Mouse (Mus musculus): ENCODE measurements at regions not wholly inside any gene's neighbourhood (a gene's known extent, or its start where the extent isn't known, plus 50 kb on each side); places are given as distances from the start of the nearest gene placed in this dataset.

- ATAC-seq = no peak
- H3K4me3 ChIP-seq = no peak overlapping the region
- no peaks in the 10 kb centered on the region for H3K36me3 ChIP-seq
- H3K9ac ChIP-seq = no peak overlapping the region
- no peak overlapping the region for H3K27ac ChIP-seq
- 74% methylated on average over 3 of the region's 3 CpGs for WGBS (ENCODE audit: insufficient replicate concordance)
- H3K27me3 ChIP-seq (replicated peaks) = no peaks in the 10 kb centered on the region
- no peaks in the 10 kb centered on the region for H3K9me3 ChIP-seq (replicated peaks)
- no peak overlapping the region for H3K4me2 ChIP-seq
- H3K4me1 ChIP-seq = no peaks in the 10 kb centered on the region
Measured at GRCm38 (mm10) chr3:147919701-147920100, 1067.5 kb downstream of the Ttll7 start.

GRCm38 (mm10) chr3:147919146-147919545, 1067.0 kb downstream of the Ttll7 start:
- Histone ChIP-seq H3K9ac (no peak overlapping the region), H3K4me3 (no peak overlapping the region), H3K27me3 (replicated peaks) (no peaks in the 10 kb centered on the region), H3K9me3 (replicated peaks) (no peaks in the 10 kb centered on the region), H3K4me2 (no peak overlapping the region), H3K27ac (no peak overlapping the region), H3K4me1 (no peaks in the 10 kb centered on the region), H3K36me3 (no peaks in the 10 kb centered on the region)
- 70% methylated on average over 4 of the region's 4 CpGs for WGBS (ENCODE audit: insufficient replicate concordance)
- no peak for ATAC-seq

DNA sequence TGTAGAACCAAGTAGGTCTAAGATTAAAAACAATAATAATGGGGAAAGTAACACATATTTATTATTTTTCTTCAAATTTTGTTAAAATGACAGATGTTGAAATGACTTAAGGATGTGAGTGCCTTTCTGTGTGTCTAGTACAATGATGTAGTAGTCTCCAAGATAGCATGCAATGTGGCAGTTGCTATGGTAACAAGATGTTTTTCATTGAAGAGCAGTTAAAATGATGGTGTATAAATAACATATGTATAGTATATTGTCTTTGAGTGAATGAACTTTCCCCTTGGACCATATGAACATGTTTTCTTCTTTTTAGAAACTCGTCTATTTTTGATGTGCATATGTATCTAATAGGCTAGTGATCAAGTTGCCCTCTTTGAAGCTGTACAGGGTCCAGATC, 1044.6 kb downstream of the Ttll7 start:
- no peaks in the 10 kb centered on the region for H3K27me3 ChIP-seq (replicated peaks)
- H3K4me2 ChIP-seq = no peak overlapping the region
- 64% methylated on average over 1 of the region's 1 CpGs for WGBS (ENCODE audit: insufficient replicate concordance)
- H3K36me3 ChIP-seq = no peaks in the 10 kb centered on the region
- no peak overlapping the region for H3K9ac ChIP-seq
- no peaks in the 10 kb centered on the region for H3K4me1 ChIP-seq
- no peak for ATAC-seq
- no peak overlapping the region for H3K27ac ChIP-seq
- no peak overlapping the region for H3K4me3 ChIP-seq
- H3K9me3 ChIP-seq (replicated peaks) = no peaks in the 10 kb centered on the region

- H3K4me2 ChIP-seq = no peak overlapping the region
- no peak overlapping the region for H3K9ac ChIP-seq
- H3K9me3 ChIP-seq (replicated peaks) = no peaks in the 10 kb centered on the region
- H3K4me1 ChIP-seq = no peaks in the 10 kb centered on the region
- 78% methylated on average over 5 of the region's 5 CpGs for WGBS (ENCODE audit: insufficient replicate concordance)
- no peak overlapping the region for H3K4me3 ChIP-seq
- H3K27ac ChIP-seq = no peak overlapping the region
- no peak for ATAC-seq
- no peaks in the 10 kb centered on the region for H3K27me3 ChIP-seq (replicated peaks)
- H3K36me3 ChIP-seq = no peaks in the 10 kb centered on the region
Measured at GRCm38 (mm10) chr3:147891682-147892081, 1039.5 kb downstream of the Ttll7 start.

DNA sequence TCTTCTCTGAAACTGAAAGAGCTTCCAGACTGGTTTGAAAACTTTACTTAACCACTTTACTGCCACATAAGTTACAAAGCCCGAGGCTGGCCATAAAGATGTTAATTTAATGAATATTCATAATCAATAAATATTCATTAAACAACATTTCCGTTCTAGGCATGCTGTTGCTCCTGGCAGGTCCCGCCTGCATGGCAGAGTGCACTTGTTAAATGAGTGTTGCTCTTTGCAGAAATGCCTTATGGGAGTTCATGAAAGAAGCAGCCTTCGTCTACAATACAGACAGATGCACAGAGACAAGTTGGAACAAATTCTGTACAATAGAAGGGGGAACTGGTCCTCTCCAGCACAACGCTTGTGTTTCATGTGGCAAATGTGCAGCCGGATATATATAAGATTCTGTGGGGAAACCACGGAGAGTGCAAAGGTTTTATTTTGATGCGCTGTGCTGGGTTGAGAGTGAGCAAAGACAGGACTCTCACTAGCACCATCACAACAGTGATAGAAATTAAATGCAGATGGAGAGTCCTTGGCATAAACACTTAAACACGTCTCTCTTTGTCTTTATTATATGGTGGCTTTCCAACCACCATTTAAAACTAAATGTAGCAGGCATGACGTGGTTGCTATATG, 1034.2 kb downstream of the Ttll7 start:
- Histone ChIP-seq H3K27me3 (replicated peaks) (no peaks in the 10 kb centered on the region), H3K4me3 (no peak overlapping the region), H3K9me3 (replicated peaks) (no peaks in the 10 kb centered on the region), H3K9ac (no peak overlapping the region), H3K27ac (no peak overlapping the region), H3K4me2 (no peak overlapping the region), H3K4me1 (no peaks in the 10 kb centered on the region), H3K36me3 (no peaks in the 10 kb centered on the region)
- WGBS (ENCODE audit: insufficient replicate concordance) = 63% methylated on average over 10 of the region's 10 CpGs
- ATAC-seq = no peak

DNA sequence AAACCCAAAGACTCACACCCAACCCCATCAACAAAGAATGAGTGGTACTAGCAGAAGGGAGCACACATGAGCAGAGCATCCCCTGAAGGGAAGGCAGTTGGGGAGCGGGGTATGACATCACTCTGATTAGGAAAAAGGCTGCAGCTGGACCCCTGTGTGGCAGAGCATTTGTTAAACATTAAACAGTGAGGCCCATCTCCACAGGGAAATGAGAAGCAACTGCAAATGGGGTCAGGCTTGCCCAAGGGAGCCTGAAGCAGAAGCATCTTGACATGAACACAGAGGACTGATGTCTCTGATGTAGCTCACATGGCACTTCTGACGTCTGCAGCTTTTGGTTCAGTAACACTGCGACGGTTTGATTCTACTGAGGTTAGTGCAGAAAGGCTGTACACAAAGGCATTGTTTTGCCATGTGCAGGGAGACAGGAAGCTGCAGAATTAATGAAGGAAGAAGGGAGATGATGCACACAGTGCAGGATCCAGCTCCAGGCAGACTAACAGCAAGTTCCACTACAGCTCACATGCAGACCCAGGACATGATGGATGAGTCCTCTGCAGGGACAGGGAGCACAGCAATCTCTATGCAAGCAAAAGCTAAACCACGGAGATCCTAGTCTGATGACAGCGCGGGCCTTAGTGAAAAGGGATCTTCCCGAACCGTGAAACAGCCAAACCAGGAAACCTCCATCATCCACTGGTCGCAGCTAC, 1030.9 kb downstream of the Ttll7 start:
- H3K27ac ChIP-seq = no peak overlapping the region
- no peak overlapping the region for H3K4me3 ChIP-seq
- H3K36me3 ChIP-seq = no peaks in the 10 kb centered on the region
- no peaks in the 10 kb centered on the region for H3K9me3 ChIP-seq (replicated peaks)
- H3K4me1 ChIP-seq = no peaks in the 10 kb centered on the region
- H3K9ac ChIP-seq = no peak overlapping the region
- no peak for ATAC-seq
- no peaks in the 10 kb centered on the region for H3K27me3 ChIP-seq (replicated peaks)
- H3K4me2 ChIP-seq = no peak overlapping the region
- 68% methylated on average over 10 of the region's 10 CpGs for WGBS (ENCODE audit: insufficient replicate concordance)

DNA sequence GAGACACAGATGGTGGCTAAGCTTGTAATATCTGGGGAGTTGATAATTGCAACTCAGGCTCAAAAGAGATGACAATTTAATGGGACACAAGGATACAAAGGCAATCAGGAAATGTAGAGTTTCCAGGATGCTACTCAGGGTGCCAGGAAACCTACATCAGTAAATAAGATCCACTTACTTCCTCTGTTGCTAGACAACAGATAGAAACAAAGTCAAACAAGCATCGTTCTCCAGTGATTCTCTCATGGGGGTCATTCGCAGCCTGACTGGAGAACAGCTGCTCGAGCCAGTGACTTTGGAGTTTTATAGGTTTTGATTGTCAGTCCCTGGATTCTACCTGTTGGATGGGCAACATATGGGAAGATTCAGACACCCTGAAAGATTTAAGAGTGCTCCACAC, 1026.5 kb downstream of the Ttll7 start:
- Histone ChIP-seq H3K27me3 (replicated peaks) (no peaks in the 10 kb centered on the region), H3K9ac (no peak overlapping the region), H3K4me1 (no peaks in the 10 kb centered on the region), H3K4me2 (no peak overlapping the region), H3K4me3 (no peak overlapping the region), H3K36me3 (no peaks in the 10 kb centered on the region), H3K9me3 (replicated peaks) (no peaks in the 10 kb centered on the region), H3K27ac (no peak overlapping the region)
- ATAC-seq = no peak
- 42% methylated on average over 3 of the region's 3 CpGs for WGBS (ENCODE audit: insufficient replicate concordance)

- Histone ChIP-seq H3K9me3 (replicated peaks) (no peaks in the 10 kb centered on the region), H3K4me1 (no peaks in the 10 kb centered on the region), H3K4me2 (no peak overlapping the region), H3K4me3 (no peak overlapping the region), H3K36me3 (no peaks in the 10 kb centered on the region), H3K27me3 (replicated peaks) (no peaks in the 10 kb centered on the region), H3K27ac (no peak overlapping the region), H3K9ac (no peak overlapping the region)
- ATAC-seq = no peak
- WGBS (ENCODE audit: insufficient replicate concordance) = 53% methylated on average over 3 of the region's 3 CpGs
Measured at GRCm38 (mm10) chr3:147868281-147868680, 1016.1 kb downstream of the Ttll7 start.

DNA sequence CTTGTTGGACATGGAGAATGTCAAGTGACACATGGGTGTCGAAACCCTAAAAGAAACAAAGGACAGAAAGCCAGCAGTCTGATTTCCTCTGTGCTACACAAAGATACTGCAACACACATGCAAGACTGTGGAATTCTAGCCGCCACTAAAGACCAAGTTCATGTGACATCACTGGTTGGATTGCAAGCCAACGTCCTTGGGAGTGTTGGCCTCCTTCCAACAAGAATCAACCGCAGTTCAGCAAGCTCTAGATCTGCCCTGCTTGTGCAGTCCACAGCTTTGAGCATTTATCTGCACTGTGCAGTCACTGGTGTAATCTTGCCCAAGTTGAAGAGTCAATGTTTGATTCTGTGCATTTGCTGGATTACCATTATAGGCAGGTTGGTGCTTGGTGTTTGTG, 1001.2 kb downstream of the Ttll7 start:
- Histone ChIP-seq H3K4me2 (no peak overlapping the region), H3K27ac (no peak overlapping the region), H3K4me3 (no peak overlapping the region), H3K9me3 (replicated peaks) (no peaks in the 10 kb centered on the region), H3K9ac (no peak overlapping the region), H3K36me3 (no peaks in the 10 kb centered on the region), H3K4me1 (no peaks in the 10 kb centered on the region), H3K27me3 (replicated peaks) (no peaks in the 10 kb centered on the region)
- ATAC-seq = no peak
- 57% methylated on average over 4 of the region's 4 CpGs for WGBS (ENCODE audit: insufficient replicate concordance)

GRCm38 (mm10) chr3:147852830-147853229, 1000.7 kb downstream of the Ttll7 start:
- H3K4me3 ChIP-seq = no peak overlapping the region
- ATAC-seq = no peak
- WGBS (ENCODE audit: insufficient replicate concordance) = 63% methylated on average over 2 of the region's 2 CpGs
- no peak overlapping the region for H3K9ac ChIP-seq
- no peaks in the 10 kb centered on the region for H3K36me3 ChIP-seq
- no peaks in the 10 kb centered on the region for H3K27me3 ChIP-seq (replicated peaks)
- no peak overlapping the region for H3K4me2 ChIP-seq
- H3K4me1 ChIP-seq = no peaks in the 10 kb centered on the region
- H3K27ac ChIP-seq = no peak overlapping the region
- H3K9me3 ChIP-seq (replicated peaks) = no peaks in the 10 kb centered on the region

GRCm38 (mm10) chr3:147841357-147841756, 989.2 kb downstream of the Ttll7 start:
- H3K9me3 ChIP-seq (replicated peaks) = no peaks in the 10 kb centered on the region
- WGBS (ENCODE audit: insufficient replicate concordance) = 63% methylated on average over 3 of the region's 3 CpGs
- ATAC-seq = no peak
- no peaks in the 10 kb centered on the region for H3K27me3 ChIP-seq (replicated peaks)
- no peaks in the 10 kb centered on the region for H3K36me3 ChIP-seq
- H3K27ac ChIP-seq = no peak overlapping the region
- H3K4me2 ChIP-seq = no peak overlapping the region
- H3K4me3 ChIP-seq = no peak overlapping the region
- no peak overlapping the region for H3K9ac ChIP-seq
- no peaks in the 10 kb centered on the region for H3K4me1 ChIP-seq

GRCm38 (mm10) chr3:147838816-147839215, 986.6 kb downstream of the Ttll7 start:
- no peaks in the 10 kb centered on the region for H3K9me3 ChIP-seq (replicated peaks)
- no peak overlapping the region for H3K4me3 ChIP-seq
- H3K27ac ChIP-seq = no peak overlapping the region
- no peaks in the 10 kb centered on the region for H3K4me1 ChIP-seq
- H3K9ac ChIP-seq = no peak overlapping the region
- no peak for ATAC-seq
- 59% methylated on average over 4 of the region's 4 CpGs for WGBS (ENCODE audit: insufficient replicate concordance)
- no peaks in the 10 kb centered on the region for H3K27me3 ChIP-seq (replicated peaks)
- no peak overlapping the region for H3K4me2 ChIP-seq
- no peaks in the 10 kb centered on the region for H3K36me3 ChIP-seq

DNA sequence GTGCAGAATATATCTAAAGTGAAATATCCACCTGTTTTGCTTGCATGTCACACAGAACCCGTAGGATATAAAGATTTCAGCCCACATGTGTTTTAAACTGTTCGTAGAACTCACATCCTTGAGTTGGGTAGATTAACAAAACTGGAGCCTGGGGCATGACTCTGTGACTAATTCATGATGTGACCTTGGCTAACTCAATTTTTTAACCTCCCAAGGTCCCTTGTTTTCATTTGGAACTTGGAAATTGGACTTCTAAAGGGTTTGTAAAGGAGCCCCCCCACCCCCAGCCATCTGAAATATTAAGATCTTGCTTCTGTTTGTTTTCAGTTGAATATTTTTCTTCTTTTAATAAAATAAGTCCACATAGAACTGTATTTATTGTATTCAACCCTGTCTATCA, 983.5 kb downstream of the Ttll7 start:
- H3K27me3 ChIP-seq (replicated peaks) = no peaks in the 10 kb centered on the region
- ATAC-seq = no peak

More for the DNA sequence above, 983.5 kb downstream of the Ttll7 start:
- no peaks in the 10 kb centered on the region for H3K36me3 ChIP-seq
- H3K4me3 ChIP-seq = no peak overlapping the region
- H3K9me3 ChIP-seq (replicated peaks) = no peaks in the 10 kb centered on the region
- 61% methylated on average over 2 of the region's 2 CpGs for WGBS (ENCODE audit: insufficient replicate concordance)
- H3K27ac ChIP-seq = no peak overlapping the region
- H3K4me1 ChIP-seq = no peaks in the 10 kb centered on the region
- H3K9ac ChIP-seq = no peak overlapping the region
- H3K4me2 ChIP-seq = no peak overlapping the region
